ENCODE assay signal across 8 mouse cellular contexts in the genomic region with DNA sequence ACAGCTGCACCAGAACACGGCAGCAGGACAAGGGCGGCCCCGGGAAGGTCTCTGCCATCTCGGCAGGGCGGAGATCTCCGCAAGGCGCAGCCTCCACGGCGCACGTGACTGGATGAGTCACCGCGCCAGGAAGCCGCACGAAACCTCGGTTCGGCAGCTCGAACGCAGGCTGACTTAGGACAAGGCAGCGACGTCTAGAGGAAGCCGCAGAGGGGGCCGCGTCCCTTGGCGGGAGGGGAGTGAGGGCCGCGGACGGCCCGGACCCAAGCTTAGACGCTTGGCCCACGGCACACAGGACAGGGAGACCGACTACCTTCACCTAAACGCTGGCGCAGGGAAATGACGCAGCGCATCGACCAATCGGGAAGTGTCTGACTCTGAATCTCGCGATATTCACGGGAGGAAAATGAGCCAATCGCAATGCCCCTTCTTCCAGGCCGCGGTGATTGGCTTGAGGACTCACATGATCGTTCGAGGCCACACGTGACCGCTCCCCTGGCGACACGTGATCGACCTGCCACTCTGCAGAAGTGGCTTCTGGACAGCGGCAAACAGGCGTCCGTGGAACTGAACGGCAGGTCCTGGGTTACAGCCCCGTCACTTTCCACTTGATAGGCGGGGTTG. TPM values are rescaled to one million over a fixed set of nuclear protein-coding genes. Genes with fewer than 3 reads are reported as not detected.
DNase-seq lines count a peak whose midpoint lies in the region; ATAC-seq lines count a peak whose summit lies in the region.

No protein-coding gene starts in this region.

- H3K4me3 ChIP-seq in hindbrain, embryonic 11.5 days (ENCODE audit: low read depth, low read length), result peak overlapping the region; percentile 65

- DNase-seq in Muller cell, postnatal 12 days (ENCODE audit: inconsistent ontology term), result peak; percentile 98
- peak; percentile 99 for DNase-seq in cerebellum, adult 9-11 months
- peak; percentile 100 for DNase-seq in frontal cortex, adult 2 months (ENCODE audit: extremely low spot score in 1 of 2, low spot score in 1 of 2)
- DNase-seq in hindbrain, embryonic 11.5 days (ENCODE audit: low spot score), result peak; percentile 99
- DNase-seq in layer of hippocampus, postnatal 10 days (ENCODE audit: low spot score in 2 of 2), result peak; percentile 97 to 98
- DNase-seq in lung, postnatal 10 days, result peak; percentile 99
- DNase-seq in ovary, postnatal 36 days (ENCODE audit: low spot score), result peak; percentile 94
- peak; percentile 96 for DNase-seq in thymus, postnatal 25 days

- peak overlapping the region; percentile 94 for H3K4me2 ChIP-seq in hindbrain, embryonic 11.5 days (replicated peaks; ENCODE audit: low read depth, low read length)

- H3K27ac ChIP-seq in hindbrain, embryonic 11.5 days (ENCODE audit: low read depth, low read length), result peak overlapping the region; percentile 56

- ATAC-seq in hindbrain, embryonic 11.5 days (ENCODE audit: low FRiP score), result peak; percentile 99

- no peaks in the 10 kb centered on the region for H3K36me3 ChIP-seq in hindbrain, embryonic 11.5 days (ENCODE audit: control insufficient read depth, insufficient read depth, low read length)

- H3K9ac ChIP-seq in hindbrain, embryonic 11.5 days (ENCODE audit: low read depth, low read length), result peak overlapping the region; percentile 92

- no peaks in the 10 kb centered on the region for H3K9me3 ChIP-seq in hindbrain, embryonic 11.5 days (ENCODE audit: control insufficient read depth, low read length)

- no peaks in the 10 kb centered on the region for H3K27me3 ChIP-seq in hindbrain, embryonic 11.5 days (ENCODE audit: control insufficient read depth, insufficient read depth, low read length)

- peaks cover 6% of the 10 kb centered on the region; the same call in 1 of the 2 replicates for H3K4me1 ChIP-seq in hindbrain, embryonic 11.5 days (replicated peaks; ENCODE audit: control insufficient read depth, insufficient read depth, low read length)

- under 1% methylated on average over 56 of the region's 56 CpGs for WGBS in hindbrain, embryonic 11.5 days

RNA-seq across cellular contexts. Expression of gene Dync1h1, which starts 9.9 kb away (rescaled TPM):
- 336 and 380 TPM in 2 replicates for polyA plus RNA-seq in frontal cortex, adult 2 months (2012; rRNA removed)
- 81.7 and 93.0 TPM in 2 replicates for polyA plus RNA-seq in hindbrain, embryonic 11.5 days (2014; fragmentation: Nextera tagmentation; extraction: Ambion mirVana)
- 100 to 1,000 TPM; 310 to 332 TPM for total RNA-seq in layer of hippocampus, postnatal 10 days (2021)

Comparison
In these comparisons a context has a peak if more than half of its experiments do, and no peak if none do; other contexts are left out.
1. Peak in every context shown above with its lines: DNase-seq, ATAC-seq, H3K4me3 ChIP-seq and H3K27ac ChIP-seq.